Mouse (Mus musculus) G1E (cell line): Measurements from ENCODE around the gene Gm10563. TPM values are rescaled to one million over a fixed set of nuclear protein-coding genes. Genes with fewer than 3 reads are reported as not detected.

ENCODE experiments used
- ATAC-seq: 2 replicates; pipeline ENCODE4 v1.8.0; 2016; ENCODE audit warnings: mild to moderate bottlenecking; ENCODE audit not compliant: insufficient number of reproducible peaks, poor library complexity, low FRiP score, severe bottlenecking; ENCODE audit errors: extremely low read depth
- DNase-seq: peaks from one replicate; pipeline ENCODE4 v3.0.0; 2012; ENCODE audit warnings: low spot score
- H3K27me3 ChIP-seq: 2 replicates; pipeline ENCODE4 v1.6.1; 2012; ENCODE audit warnings: mild to moderate bottlenecking, low read length, inconsistent platforms; ENCODE audit not compliant: insufficient read depth
- H3K36me3 ChIP-seq: replicated peaks from 2 replicates; pipeline ENCODE3; 2012; ENCODE audit warnings: mild to moderate bottlenecking, inconsistent platforms
- H3K4me1 ChIP-seq: 2 replicates; pipeline ENCODE4 v1.6.1; 2012; ENCODE audit warnings: low read depth, low read length, inconsistent platforms, mixed read lengths; ENCODE audit not compliant: insufficient read depth
- H3K4me3 ChIP-seq: 2 replicates; pipeline ENCODE4 v1.5.1; 2012; ENCODE audit warnings: low read depth, mild to moderate bottlenecking, inconsistent platforms, low read length, moderate library complexity, mixed read lengths
- H3K9me3 ChIP-seq: replicated peaks from 2 replicates; pipeline ENCODE4 v1.6.1; 2012; ENCODE audit warnings: inconsistent platforms
- CTCF ChIP-seq: IDR thresholded peaks from 2 replicates; pipeline ENCODE4 v1.5.1; 2012; ENCODE audit warnings: low read depth, low read length, inconsistent platforms, mixed read lengths
- GATA1 ChIP-seq: IDR thresholded peaks from 2 replicates; pipeline ENCODE4 v1.6.1; 2012; ENCODE audit warnings: borderline replicate concordance, low read length, inconsistent platforms, mixed read lengths
- GATA2 ChIP-seq: IDR thresholded peaks from 2 replicates; pipeline ENCODE4 v1.6.1; 2012; ENCODE audit warnings: low read depth, low read length, inconsistent platforms, borderline replicate concordance
- POLR2AphosphoS5 ChIP-seq: IDR thresholded peaks from 2 replicates; pipeline ENCODE4 v1.6.1; 2012; ENCODE audit warnings: low read depth, low read length, inconsistent platforms; ENCODE audit not compliant: insufficient replicate concordance
- TAL1 ChIP-seq: conservative IDR thresholded peaks from 2 replicates; pipeline ENCODE4 v1.6.1; 2012; ENCODE audit warnings: low read depth, low read length, inconsistent platforms, mixed read lengths
- polyA plus RNA-seq: library from polyadenylated mRNA; stranded (reverse); fragments of >175 nt; gene quantifications from 2 replicates; pipeline ENCODE4 v1.2.3, GENCODE M21; 2012
- total RNA-seq, 2 experiments: library from RNA; stranded (forward) in 1 of 2; stranded (reverse) in 1 of 2; fragments of 200-1000 nt in 1 of 2; fragments of >200 nt in 1 of 2; fragmentation: Nextera tagmentation in 1 of 2; gene quantifications; 2 replicates each; pipeline ENCODE4 v1.2.3; 2014 to 2017

Gene Gm10563
- total and polyA plus RNA-seq, 3 experiments, result not detected

DNA sequence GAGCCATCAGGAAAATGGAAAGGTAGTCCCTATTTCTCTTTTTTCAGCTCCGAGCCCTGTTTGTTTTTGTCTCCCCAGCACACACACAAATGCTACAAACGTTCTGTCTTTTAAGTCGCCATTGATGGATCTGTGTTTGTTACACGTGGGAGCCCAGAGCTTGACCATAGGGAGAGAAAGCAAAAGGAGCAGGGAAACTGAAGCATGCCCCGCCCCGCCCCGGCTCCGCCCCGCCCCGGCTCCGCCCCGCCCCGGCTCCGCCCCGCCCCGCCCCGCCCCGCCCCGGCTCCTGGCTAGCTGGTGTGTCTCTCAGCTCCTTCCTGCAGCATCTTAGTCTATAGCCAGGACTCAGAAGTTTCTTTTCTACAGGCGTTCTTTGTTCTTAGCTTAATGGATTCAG, 46.7 kb downstream of the Gm10563 start:
- Histone ChIP-seq H3K4me1 (peaks cover 69% of the 10 kb centered on the region), H3K27me3 (no peaks in the 10 kb centered on the region), H3K36me3 (peaks cover 11% of the 10 kb centered on the region), H3K9me3 (no peaks in the 10 kb centered on the region), H3K4me3 (no peak overlapping the region; the same call in 1 of the 2 replicates)
- TF ChIP-seq GATA1 (no peak), POLR2AphosphoS5 (no peak), GATA2 (no peak), CTCF (no peak), TAL1 (no peak)
- no peak for DNase-seq
- no peak for ATAC-seq

DNA sequence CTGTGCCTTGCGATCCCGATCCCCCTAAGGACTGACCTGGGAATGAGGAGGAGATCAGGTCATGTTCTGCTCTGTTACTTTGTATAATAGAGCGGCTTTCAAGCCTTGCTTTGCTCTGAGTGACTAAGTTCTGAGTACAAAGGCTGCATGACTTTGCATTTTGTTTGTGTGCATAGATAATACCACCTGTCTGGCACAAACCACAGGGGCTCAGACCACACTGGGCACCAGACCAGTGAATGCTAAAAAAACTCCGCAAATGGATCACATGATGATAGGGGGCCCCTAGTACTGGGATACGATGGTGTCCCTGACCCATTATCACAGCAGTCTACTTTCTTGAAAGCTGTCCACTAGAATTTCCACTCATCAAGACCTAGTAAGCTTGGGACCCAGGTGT, 48.6 kb downstream of the Gm10563 start:
- Histone ChIP-seq H3K4me1 (peaks cover 62% of the 10 kb centered on the region), H3K36me3 (peaks cover 7% of the 10 kb centered on the region), H3K9me3 (no peaks in the 10 kb centered on the region), H3K4me3 (peak overlapping the region; percentile 62; the same call in 1 of the 2 replicates), H3K27me3 (no peaks in the 10 kb centered on the region)
- DNase-seq (peak; percentile 69), ATAC-seq (peak; percentile 72)
- TF ChIP-seq GATA1 (no peak), GATA2 (no peak), POLR2AphosphoS5 (no peak), CTCF (no peak), TAL1 (peak; percentile 84)

DNA sequence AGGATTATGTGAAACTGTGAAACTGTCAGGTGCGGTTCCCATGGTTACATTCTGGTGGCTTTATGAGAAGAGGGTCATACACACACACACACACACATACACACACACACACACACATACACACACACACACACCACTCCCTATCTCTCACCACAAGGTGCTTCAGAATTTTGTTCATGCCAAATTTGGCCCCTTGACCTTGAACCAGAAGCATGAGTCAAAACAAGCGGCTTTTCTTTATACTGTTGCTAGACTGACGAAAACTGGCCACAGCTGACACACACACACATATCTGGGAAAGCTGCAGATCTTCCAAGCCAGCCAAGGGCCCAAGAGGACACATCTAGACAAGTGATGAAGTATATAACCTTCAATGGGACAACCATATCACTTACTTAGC, 49.4 kb downstream of the Gm10563 start:
- no peak for DNase-seq
- Histone ChIP-seq H3K9me3 (no peaks in the 10 kb centered on the region), H3K4me1 (peaks cover 66% of the 10 kb centered on the region), H3K36me3 (peaks cover 16% of the 10 kb centered on the region), H3K27me3 (no peaks in the 10 kb centered on the region), H3K4me3 (peak overlapping the region; percentile 62; the same call in 1 of the 2 replicates)
- no peak for TF ChIP-seq CTCF
- TF ChIP-seq GATA2, result no peak
- no peak for TF ChIP-seq TAL1
- no peak for TF ChIP-seq POLR2AphosphoS5
- TF ChIP-seq GATA1, result no peak
- ATAC-seq, result no peak

DNA sequence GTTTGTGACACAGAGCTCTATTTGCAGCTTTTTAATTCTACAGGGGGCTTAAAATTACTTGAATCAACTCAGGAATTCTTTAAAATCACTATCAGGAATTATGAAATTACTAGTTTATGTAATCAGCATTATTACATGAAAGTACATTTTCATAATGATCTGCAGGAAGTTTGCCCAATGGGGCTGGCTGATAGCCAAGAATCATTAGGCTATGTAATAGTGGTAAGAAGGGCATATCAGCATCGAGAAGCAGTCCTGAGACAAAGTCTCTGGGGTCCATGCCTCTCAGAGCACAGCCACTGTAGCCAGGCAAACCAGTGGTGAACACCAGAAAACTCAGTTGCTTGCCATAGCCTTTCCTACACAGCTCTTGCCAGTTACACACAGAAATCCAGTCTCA, 51.4 kb downstream of the Gm10563 start:
- Histone ChIP-seq H3K4me1 (peaks cover 55% of the 10 kb centered on the region), H3K27me3 (no peaks in the 10 kb centered on the region), H3K9me3 (no peaks in the 10 kb centered on the region), H3K36me3 (peaks cover 35% of the 10 kb centered on the region), H3K4me3 (no peak overlapping the region)
- DNase-seq, result no peak
- no peak for ATAC-seq
- TF ChIP-seq CTCF, result no peak
- TF ChIP-seq TAL1, result no peak
- TF ChIP-seq GATA1, result no peak
- TF ChIP-seq GATA2, result no peak
- no peak for TF ChIP-seq POLR2AphosphoS5

DNA sequence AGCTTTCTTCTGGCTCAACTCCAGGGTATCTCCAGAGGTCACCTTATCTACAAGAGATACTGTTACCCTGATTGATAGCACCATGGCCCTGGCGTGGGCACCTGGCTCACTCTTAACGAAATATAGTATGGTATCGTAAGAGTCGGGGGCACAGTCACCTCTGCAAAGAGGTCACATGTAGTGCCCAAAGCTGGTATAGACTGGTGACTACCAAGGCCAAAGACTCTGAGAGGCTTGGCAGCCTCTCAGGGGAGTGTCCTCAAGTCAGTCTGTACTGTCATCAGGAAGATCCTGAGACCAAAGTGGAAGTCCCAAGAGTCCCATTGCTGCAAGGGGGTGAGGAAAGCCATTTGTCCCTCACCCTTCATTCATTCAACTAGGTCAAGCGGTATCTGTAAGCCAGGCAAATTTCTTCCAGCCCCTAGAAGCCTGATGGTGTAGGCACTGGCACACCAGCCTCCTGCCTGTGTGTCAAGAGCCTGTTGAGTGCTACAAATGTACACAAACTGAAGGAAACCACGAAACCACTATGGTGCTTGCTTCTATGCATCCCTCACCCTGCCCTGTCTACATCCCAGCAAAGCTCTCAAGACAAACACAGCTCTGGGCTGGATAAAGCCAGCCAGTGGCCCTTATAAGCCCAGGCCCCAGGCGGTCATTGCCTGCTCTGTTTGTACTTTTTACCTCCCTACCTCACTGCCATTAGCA, 54.0 kb downstream of the Gm10563 start:
- Histone ChIP-seq H3K27me3 (no peaks in the 10 kb centered on the region), H3K36me3 (peaks cover 61% of the 10 kb centered on the region), H3K4me1 (peaks cover 29% of the 10 kb centered on the region), H3K4me3 (no peak overlapping the region), H3K9me3 (no peaks in the 10 kb centered on the region)
- ATAC-seq, result no peak
- DNase-seq, result no peak
- TF ChIP-seq GATA2, result no peak
- TF ChIP-seq GATA1, result no peak
- no peak for TF ChIP-seq CTCF
- TF ChIP-seq TAL1, result no peak
- no peak for TF ChIP-seq POLR2AphosphoS5

- Histone ChIP-seq H3K4me3 (no peak overlapping the region), H3K4me1 (peaks cover 14% of the 10 kb centered on the region; the same call in 1 of the 2 replicates), H3K27me3 (no peaks in the 10 kb centered on the region), H3K9me3 (no peaks in the 10 kb centered on the region), H3K36me3 (peaks cover 79% of the 10 kb centered on the region)
- no peak for DNase-seq
- TF ChIP-seq TAL1, result no peak
- no peak for TF ChIP-seq GATA2
- TF ChIP-seq POLR2AphosphoS5, result no peak
- TF ChIP-seq CTCF, result no peak
- TF ChIP-seq GATA1, result no peak
- ATAC-seq, result no peak
Observed at GRCm38 (mm10) chr4:155589356-155589755, 55.9 kb downstream of the Gm10563 start.
